Mouse (Mus musculus): ENCODE data around the gene Map3k14. TPM values are rescaled to one million over a fixed set of nuclear protein-coding genes. Genes with fewer than 3 reads are reported as not detected.
"Not testable (repeated sequence)": the region's sequence is repeated elsewhere in the genome, so short reads cannot be mapped to it uniquely, and the experiment has no call there.

Gene Map3k14
- polyA plus RNA-seq, 1 experiment, result 49.6 TPM

DNA sequence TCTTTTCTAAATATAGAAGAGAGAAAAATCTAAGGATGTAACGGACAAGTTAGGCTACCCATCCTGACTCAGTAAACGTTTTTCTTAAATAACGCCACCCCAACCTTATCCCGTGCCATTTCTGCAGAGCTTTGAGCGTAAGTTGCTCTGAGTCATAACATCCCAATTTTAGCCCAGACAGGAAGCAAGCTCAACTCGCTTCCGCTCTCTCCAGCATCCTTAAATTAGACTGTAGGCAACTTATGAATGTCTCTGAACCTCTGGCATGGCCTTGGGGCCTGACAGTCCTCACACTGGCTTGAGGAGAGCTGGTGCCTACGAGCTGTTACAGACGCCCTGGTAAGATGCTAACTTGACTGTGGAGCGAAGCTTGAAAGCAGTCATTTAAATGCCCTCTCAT, 43.8 kb downstream of the Map3k14 start:
- no peak for DNase-seq (ENCODE audit: low read depth in 1 of 2, low spot score in 2 of 2)
- no peak for TF ChIP-seq POLR2A (IDR thresholded peaks at IDR 0.05; ENCODE audit: low read depth, low read length)
- TF ChIP-seq CTCF (IDR thresholded peaks at IDR 0.05; ENCODE audit: extremely low read depth, insufficient read depth, insufficient read length, insufficient replicate concordance), result no peak
- H3K4me1 ChIP-seq (ENCODE audit: control insufficient read depth, insufficient read depth, insufficient read length), result peaks cover 2% of the 10 kb centered on the region; the same call in 1 of the 2 replicates
- 80% methylated on average over 10 of the region's 10 CpGs for WGBS
- H3K27me3 ChIP-seq (ENCODE audit: control insufficient read depth, insufficient read depth, low read length), result no peaks in the 10 kb centered on the region
- no peak overlapping the region for H3K27ac ChIP-seq (ENCODE audit: insufficient read depth, low read length)
- H3K4me3 ChIP-seq (ENCODE audit: extremely low read depth, insufficient read depth, insufficient read length), result no peak overlapping the region
- H3K36me3 ChIP-seq (ENCODE audit: control insufficient read depth, insufficient read depth, low read length), result peaks cover 53% of the 10 kb centered on the region

DNA sequence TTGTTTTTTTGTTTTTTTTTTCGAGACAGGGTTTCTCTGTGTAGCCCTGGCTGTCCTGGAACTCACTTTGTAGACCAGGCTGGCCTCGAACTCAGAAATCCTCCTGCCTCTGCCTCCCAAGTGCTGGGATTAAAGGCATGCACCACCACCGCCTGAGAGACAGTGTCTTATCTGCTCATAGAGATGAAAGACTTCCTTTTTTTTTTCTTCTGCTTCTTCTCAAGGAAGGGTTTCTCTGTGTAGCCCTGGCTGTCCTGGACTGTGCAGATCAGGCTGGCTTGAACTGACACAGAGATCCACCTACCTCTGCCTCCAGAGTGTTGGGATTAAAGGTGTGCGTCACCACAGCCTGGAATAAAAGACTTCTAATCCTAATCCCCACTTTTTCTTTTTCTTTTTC, 44.6 kb downstream of the Map3k14 start:
- not testable (repeated sequence) for DNase-seq (ENCODE audit: low read depth in 1 of 2, low spot score in 2 of 2); H3K27ac ChIP-seq (ENCODE audit: insufficient read depth, low read length); H3K27me3 ChIP-seq (ENCODE audit: control insufficient read depth, insufficient read depth, low read length); H3K4me1 ChIP-seq (ENCODE audit: control insufficient read depth, insufficient read depth, insufficient read length); H3K4me3 ChIP-seq (ENCODE audit: extremely low read depth, insufficient read depth, insufficient read length)
- 82% methylated on average over 4 of the region's 4 CpGs for WGBS
- peaks cover 53% of the 10 kb centered on the region for H3K36me3 ChIP-seq (ENCODE audit: control insufficient read depth, insufficient read depth, low read length)

DNA sequence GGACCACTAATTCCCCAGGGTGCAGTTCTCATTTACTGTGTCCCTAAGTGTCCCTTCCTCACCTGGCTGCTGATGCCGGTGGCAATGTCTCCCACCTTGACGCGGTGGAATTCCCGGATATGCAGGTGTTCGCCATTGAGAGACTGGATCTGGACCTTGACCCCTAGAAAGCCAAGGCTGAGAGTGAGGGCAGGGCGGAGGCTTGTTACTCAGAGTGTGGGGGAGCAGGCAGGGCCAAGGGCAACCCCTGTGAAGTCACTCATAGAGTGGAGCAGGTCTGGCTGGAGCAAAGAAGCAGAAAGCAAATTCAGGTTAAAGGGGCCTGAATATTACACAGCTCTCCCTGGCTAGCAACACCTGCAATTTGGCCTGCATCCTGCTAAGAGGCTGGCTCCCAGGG, 45.8 kb downstream of the Map3k14 start:
- WGBS, result 96% methylated on average over 6 of the region's 6 CpGs
- H3K36me3 ChIP-seq (ENCODE audit: control insufficient read depth, insufficient read depth, low read length), result peaks cover 42% of the 10 kb centered on the region

GRCm38 (mm10) chr11:103219995-103220394, 47.3 kb downstream of the Map3k14 start:
- H3K4me3 ChIP-seq (ENCODE audit: extremely low read depth, insufficient read depth, insufficient read length), result no peak overlapping the region
- H3K27me3 ChIP-seq (ENCODE audit: control insufficient read depth, insufficient read depth, low read length), result no peaks in the 10 kb centered on the region
- no peak for DNase-seq (ENCODE audit: low read depth in 1 of 2, low spot score in 2 of 2)
- H3K4me1 ChIP-seq (ENCODE audit: control insufficient read depth, insufficient read depth, insufficient read length), result peaks cover 5% of the 10 kb centered on the region; the same call in 1 of the 2 replicates
- H3K36me3 ChIP-seq (ENCODE audit: control insufficient read depth, insufficient read depth, low read length), result peaks cover 29% of the 10 kb centered on the region
- H3K27ac ChIP-seq (ENCODE audit: insufficient read depth, low read length), result no peak overlapping the region
- no peak for TF ChIP-seq CTCF (IDR thresholded peaks at IDR 0.05; ENCODE audit: extremely low read depth, insufficient read depth, insufficient read length, insufficient replicate concordance)
- TF ChIP-seq POLR2A (IDR thresholded peaks at IDR 0.05; ENCODE audit: low read depth, low read length), result no peak
- WGBS, result 88% methylated on average over 4 of the region's 4 CpGs

More for the DNA sequence above, 45.8 kb downstream of the Map3k14 start:
- Histone ChIP-seq H3K27ac (ENCODE audit: insufficient read depth, low read length) (no peak overlapping the region), H3K4me1 (ENCODE audit: control insufficient read depth, insufficient read depth, insufficient read length) (peaks cover 5% of the 10 kb centered on the region; the same call in 1 of the 2 replicates), H3K4me3 (ENCODE audit: extremely low read depth, insufficient read depth, insufficient read length) (no peak overlapping the region), H3K27me3 (ENCODE audit: control insufficient read depth, insufficient read depth, low read length) (no peaks in the 10 kb centered on the region)
- no peak for DNase-seq (ENCODE audit: low read depth in 1 of 2, low spot score in 2 of 2)
- TF ChIP-seq POLR2A (IDR thresholded peaks at IDR 0.05; ENCODE audit: low read depth, low read length) (no peak), CTCF (IDR thresholded peaks at IDR 0.05; ENCODE audit: extremely low read depth, insufficient read depth, insufficient read length, insufficient replicate concordance) (no peak)

GRCm38 (mm10) chr11:103219259-103219658, 48.0 kb downstream of the Map3k14 start:
- H3K4me1 ChIP-seq (ENCODE audit: control insufficient read depth, insufficient read depth, insufficient read length), result peaks cover 5% of the 10 kb centered on the region; the same call in 1 of the 2 replicates
- no peak overlapping the region for H3K27ac ChIP-seq (ENCODE audit: insufficient read depth, low read length)
- TF ChIP-seq POLR2A (IDR thresholded peaks at IDR 0.05; ENCODE audit: low read depth, low read length) (no peak), CTCF (IDR thresholded peaks at IDR 0.05; ENCODE audit: extremely low read depth, insufficient read depth, insufficient read length, insufficient replicate concordance) (no peak)
- H3K4me3 ChIP-seq (ENCODE audit: extremely low read depth, insufficient read depth, insufficient read length), result no peak overlapping the region
- peaks cover 23% of the 10 kb centered on the region for H3K36me3 ChIP-seq (ENCODE audit: control insufficient read depth, insufficient read depth, low read length)
- H3K27me3 ChIP-seq (ENCODE audit: control insufficient read depth, insufficient read depth, low read length), result no peaks in the 10 kb centered on the region
- no peak for DNase-seq (ENCODE audit: low read depth in 1 of 2, low spot score in 2 of 2)
- WGBS, result 95% methylated on average over 5 of the region's 5 CpGs

DNA sequence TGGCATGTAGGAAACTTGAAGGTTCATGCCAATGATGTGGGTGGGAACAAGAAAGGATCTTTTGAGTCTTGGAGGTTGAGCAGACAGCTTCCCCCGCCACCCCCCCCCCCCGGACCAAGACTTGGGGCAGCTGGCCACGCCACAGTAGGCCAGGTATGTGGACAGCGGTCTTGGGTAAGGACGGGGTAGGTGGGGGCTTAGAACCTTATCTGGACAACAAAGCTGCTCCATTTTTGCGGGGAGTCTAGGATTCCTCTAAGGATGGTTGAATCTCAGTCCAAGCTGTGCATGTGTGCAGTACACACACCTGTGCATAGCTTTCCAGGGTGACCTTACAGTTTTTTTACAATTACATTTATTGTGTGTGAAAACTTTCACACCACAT, 48.8 kb downstream of the Map3k14 start:
- Histone ChIP-seq H3K27me3 (ENCODE audit: control insufficient read depth, insufficient read depth, low read length) (no peaks in the 10 kb centered on the region), H3K4me1 (ENCODE audit: control insufficient read depth, insufficient read depth, insufficient read length) (peaks cover 5% of the 10 kb centered on the region; the same call in 1 of the 2 replicates), H3K27ac (ENCODE audit: insufficient read depth, low read length) (no peak overlapping the region), H3K4me3 (ENCODE audit: extremely low read depth, insufficient read depth, insufficient read length) (peak overlapping the region; percentile 64; the same call in 1 of the 2 replicates), H3K36me3 (ENCODE audit: control insufficient read depth, insufficient read depth, low read length) (peaks cover 15% of the 10 kb centered on the region)
- TF ChIP-seq POLR2A (IDR thresholded peaks at IDR 0.05; ENCODE audit: low read depth, low read length), result no peak
- no peak for TF ChIP-seq CTCF (IDR thresholded peaks at IDR 0.05; ENCODE audit: extremely low read depth, insufficient read depth, insufficient read length, insufficient replicate concordance)
- WGBS, result 21% methylated on average over 6 of the region's 6 CpGs
- no peak for DNase-seq (ENCODE audit: low read depth in 1 of 2, low spot score in 2 of 2)

- peak within 1 kb of the TSS; percentile 64 for H3K4me3 ChIP-seq (ENCODE audit: extremely low read depth, insufficient read depth, insufficient read length)
- H3K27ac ChIP-seq (ENCODE audit: insufficient read depth, low read length), result no peak within 1 kb of the TSS
- DNase-seq (ENCODE audit: low read depth in 1 of 2, low spot score in 2 of 2), result peak; percentile 46 to 52
- no peak for TF ChIP-seq CTCF (IDR thresholded peaks at IDR 0.05; ENCODE audit: extremely low read depth, insufficient read depth, insufficient read length, insufficient replicate concordance)
- TF ChIP-seq POLR2A (IDR thresholded peaks at IDR 0.05; ENCODE audit: low read depth, low read length), result no peak
- H3K27me3 ChIP-seq (ENCODE audit: control insufficient read depth, insufficient read depth, low read length), result no peaks in the 10 kb centered on the region
- peaks cover 5% of the 10 kb centered on the region; the same call in 1 of the 2 replicates for H3K4me1 ChIP-seq (ENCODE audit: control insufficient read depth, insufficient read depth, insufficient read length)
- peaks cover 13% of the 10 kb centered on the region for H3K36me3 ChIP-seq (ENCODE audit: control insufficient read depth, insufficient read depth, low read length)
- 1% methylated on average over 45 of the region's 45 CpGs for WGBS
Observed at GRCm38 (mm10) chr11:103217790-103218516, 49.3 kb downstream of the Map3k14 start, which contains the start of gene Spata32. Gene Spata32, minus strand, starts transcription at chr11:103218432.

Measured in spleen, adult 2 months (tissue).